Mouse (Mus musculus) forebrain, postnatal 0 days (tissue): ENCODE results near the gene Ano8. TPM values are rescaled to one million over a fixed set of nuclear protein-coding genes. Genes with fewer than 3 reads are reported as not detected.

ENCODE experiments used
- ATAC-seq: fragments of 200-750 bp; cut with Nextera tagmentation; 2 replicates; pipeline ENCODE4 v1.8.0; 2017; ENCODE audit warnings: mild to moderate bottlenecking, moderate library complexity
- DNase-seq: peaks from one replicate; pipeline ENCODE4 v3.0.0-alpha.2; 2015
- H3K27ac ChIP-seq: fragments of 300-500 bp; sonication (generic); 2 replicates; pipeline ENCODE4 v1.5.1; 2014; ENCODE audit warnings: low read depth, mild to moderate bottlenecking, antibody characterized with exemption, low read length, moderate library complexity, mixed read lengths
- H3K27me3 ChIP-seq: fragments of 300-500 bp; sonication (generic); 2 replicates; pipeline ENCODE4 v1.6.1; 2014; ENCODE audit warnings: mild to moderate bottlenecking, low read length, mixed read lengths; ENCODE audit not compliant: insufficient read depth
- H3K36me3 ChIP-seq: fragments of 300-500 bp; sonication (generic); 2 replicates; pipeline ENCODE4 v1.6.1; 2014; ENCODE audit warnings: mild to moderate bottlenecking, moderate library complexity; ENCODE audit not compliant: insufficient read depth
- H3K4me1 ChIP-seq: fragments of 300-500 bp; sonication (generic); 2 replicates; pipeline ENCODE4 v1.6.1; 2014; ENCODE audit warnings: antibody characterized with exemption; ENCODE audit not compliant: insufficient read depth
- H3K4me2 ChIP-seq: fragments of 300-500 bp; sonication (generic); 2 replicates; pipeline ENCODE4 v1.6.1; 2014; ENCODE audit warnings: low read depth, mild to moderate bottlenecking, moderate library complexity
- H3K4me3 ChIP-seq: fragments of 300-500 bp; sonication (generic); 2 replicates; pipeline ENCODE4 v1.5.1; 2014; ENCODE audit warnings: low read depth, low read length, mixed read lengths
- H3K9ac ChIP-seq: fragments of 300-500 bp; sonication (generic); 2 replicates; pipeline ENCODE4 v1.6.1; 2014; ENCODE audit warnings: mild to moderate bottlenecking
- H3K9me3 ChIP-seq: fragments of 300-500 bp; sonication (generic); 2 replicates; pipeline ENCODE4 v1.6.1; 2016; ENCODE audit warnings: low read length
- CTCF ChIP-seq: sonication (generic); IDR thresholded peaks from 2 replicates; pipeline ENCODE4 v1.5.1; 2016; ENCODE audit warnings: antibody characterized with exemption, control low read depth, low read depth
- WGBS: fragments of 180-500 bp; shearing (Covaris S2); extraction: QIAGEN DNeasy Blood & Tissue Kit; methylation state at CpG from one replicate; pipeline ENCODE4 v1.1.7; 2014; 5-methylcytosine and 5-hydroxymethylcytosine counted together
- polyA plus RNA-seq: library from polyadenylated mRNA; unstranded; fragments of >200 nt; fragmentation: Nextera tagmentation; extraction: Ambion mirVana; gene quantifications from 2 replicates; pipeline ENCODE4 v1.2.1, GENCODE M21; 2015
- total RNA-seq: library from RNA; depleted of rRNA; stranded (reverse); fragments of >200 nt; gene quantifications from 2 replicates; pipeline ENCODE4 v1.2.3, GENCODE M21; 2014

Gene Ano8
- total and polyA plus RNA-seq, 2 experiments from 2014 or later: 7.7 to 82.2 TPM

- ATAC-seq: peak; percentile 84
- Histone ChIP-seq H3K36me3 (peaks cover 22% of the 10 kb centered on the region), H3K27ac (peak within 1 kb of the TSS; percentile 82), H3K9ac (peak within 1 kb of the TSS; percentile 89), H3K4me2 (peak within 1 kb of the TSS; percentile 94), H3K27me3 (no peaks in the 10 kb centered on the region), H3K4me3 (peak within 1 kb of the TSS; percentile 70), H3K9me3 (no peaks in the 10 kb centered on the region), H3K4me1 (peaks cover 19% of the 10 kb centered on the region)
- DNase-seq: peak; percentile 97
- TF ChIP-seq CTCF: no peak
- under 1% methylated on average over 55 of the region's 55 CpGs for WGBS
Measured at GRCm38 (mm10) chr8:71463188-71464033, 22.4 kb downstream of the Ano8 start, which contains the start of gene Abhd8. Gene Abhd8, minus strand, starts transcription at chr8:71463655.

- peak; percentile 22; the same call in 1 of the 2 replicates for TF ChIP-seq CTCF
- Histone ChIP-seq H3K27me3 (no peaks in the 10 kb centered on the region), H3K4me1 (peaks cover 19% of the 10 kb centered on the region), H3K4me3 (peak overlapping the region; percentile 70), H3K9me3 (no peaks in the 10 kb centered on the region), H3K36me3 (peaks cover 29% of the 10 kb centered on the region), H3K9ac (peak overlapping the region; percentile 89), H3K4me2 (peak overlapping the region; percentile 94), H3K27ac (peak overlapping the region; percentile 78)
- DNase-seq (peak; percentile 61), ATAC-seq (peak; percentile 2)
- WGBS: 3% methylated on average over 16 of the region's 16 CpGs
Measured at GRCm38 (mm10) chr8:71462786-71463185, 23.0 kb downstream of the Ano8 start.

- H3K27me3 ChIP-seq: no peaks in the 10 kb centered on the region
- peak overlapping the region; percentile 89 for H3K9ac ChIP-seq
- no peak for TF ChIP-seq CTCF
- WGBS: 69% methylated on average over 4 of the region's 4 CpGs
- H3K4me2 ChIP-seq: peak overlapping the region; percentile 94
- DNase-seq (no peak), ATAC-seq (no peak)
- H3K27ac ChIP-seq: no peak overlapping the region
- H3K4me3 ChIP-seq: peak overlapping the region; percentile 70; the same call in 1 of the 2 replicates
- peaks cover 19% of the 10 kb centered on the region for H3K4me1 ChIP-seq
- H3K9me3 ChIP-seq: no peaks in the 10 kb centered on the region
- H3K36me3 ChIP-seq: peaks cover 35% of the 10 kb centered on the region
Measured at GRCm38 (mm10) chr8:71462191-71462590, 23.6 kb downstream of the Ano8 start.

GRCm38 (mm10) chr8:71461152-71461840, 24.5 kb downstream of the Ano8 start:
- ATAC-seq: no peak
- H3K4me3 ChIP-seq: no peak overlapping the region
- DNase-seq: no peak
- WGBS: 85% methylated on average over 46 of the region's 47 CpGs
- H3K27me3 ChIP-seq: no peaks in the 10 kb centered on the region
- H3K4me2 ChIP-seq: no peak overlapping the region
- no peak overlapping the region for H3K27ac ChIP-seq
- H3K4me1 ChIP-seq: peaks cover 19% of the 10 kb centered on the region
- no peak for TF ChIP-seq CTCF
- H3K9ac ChIP-seq: no peak overlapping the region
- H3K9me3 ChIP-seq: no peaks in the 10 kb centered on the region
- H3K36me3 ChIP-seq: peaks cover 43% of the 10 kb centered on the region

GRCm38 (mm10) chr8:71460716-71461115, 25.0 kb downstream of the Ano8 start:
- no peaks in the 10 kb centered on the region for H3K9me3 ChIP-seq
- no peak for TF ChIP-seq CTCF
- DNase-seq (no peak), ATAC-seq (no peak)
- H3K9ac ChIP-seq: no peak overlapping the region
- H3K27me3 ChIP-seq: no peaks in the 10 kb centered on the region
- H3K4me2 ChIP-seq: no peak overlapping the region
- 92% methylated on average over 6 of the region's 6 CpGs for WGBS
- peaks cover 16% of the 10 kb centered on the region for H3K4me1 ChIP-seq
- H3K36me3 ChIP-seq: peaks cover 44% of the 10 kb centered on the region
- H3K27ac ChIP-seq: no peak overlapping the region
- no peak overlapping the region for H3K4me3 ChIP-seq

GRCm38 (mm10) chr8:71457659-71458270, 28.0 kb downstream of the Ano8 start:
- Histone ChIP-seq H3K4me1 (peaks cover 7% of the 10 kb centered on the region; the same call in 1 of the 2 replicates), H3K27me3 (no peaks in the 10 kb centered on the region), H3K27ac (no peak overlapping the region), H3K4me2 (no peak overlapping the region), H3K9ac (no peak overlapping the region), H3K9me3 (no peaks in the 10 kb centered on the region), H3K4me3 (no peak overlapping the region), H3K36me3 (peaks cover 44% of the 10 kb centered on the region)
- no peak for ATAC-seq
- WGBS: 88% methylated on average over 20 of the region's 20 CpGs
- no peak for DNase-seq
- no peak for TF ChIP-seq CTCF

- TF ChIP-seq CTCF: no peak
- whole genome bisulfite sequencing: 44% methylated on average over 22 of the region's 22 CpGs
Measured at GRCm38 (mm10) chr8:71456906-71457305, 28.9 kb downstream of the Ano8 start.

More at GRCm38 (mm10) chr8:71456906-71457305, 28.9 kb downstream of the Ano8 start:
- no peaks in the 10 kb centered on the region for H3K9me3 ChIP-seq
- no peak overlapping the region for H3K9ac ChIP-seq
- ATAC-seq (no peak), DNase-seq (no peak)
- H3K27ac ChIP-seq: no peak overlapping the region
- H3K4me2 ChIP-seq: no peak overlapping the region
- H3K4me3 ChIP-seq: no peak overlapping the region
- H3K4me1 ChIP-seq: no peaks in the 10 kb centered on the region
- H3K27me3 ChIP-seq: no peaks in the 10 kb centered on the region
- peaks cover 44% of the 10 kb centered on the region for H3K36me3 ChIP-seq
